Mouse (Mus musculus) testis, adult 2 months (tissue): ENCODE measurements at regions not wholly inside any gene's neighbourhood (a gene's known extent, or its start where the extent isn't known, plus 50 kb on each side); places are given as distances from the start of the nearest gene placed in this dataset.

Experiments
- CTCF ChIP-seq: fragments of 200-500 bp; IDR thresholded peaks from 2 replicates; pipeline ENCODE4 v1.5.1; 2012; ENCODE audit warnings: low read depth, mild to moderate bottlenecking, inconsistent platforms, low read length, moderate library complexity; ENCODE audit not compliant: control insufficient read depth, insufficient read depth, insufficient replicate concordance
- POLR2A ChIP-seq: fragments of 200-500 bp; IDR thresholded peaks from 2 replicates; pipeline ENCODE4 v1.6.1; 2012; ENCODE audit warnings: low read depth, mild to moderate bottlenecking, inconsistent platforms, low read length, moderate library complexity; ENCODE audit not compliant: control insufficient read depth

DNA sequence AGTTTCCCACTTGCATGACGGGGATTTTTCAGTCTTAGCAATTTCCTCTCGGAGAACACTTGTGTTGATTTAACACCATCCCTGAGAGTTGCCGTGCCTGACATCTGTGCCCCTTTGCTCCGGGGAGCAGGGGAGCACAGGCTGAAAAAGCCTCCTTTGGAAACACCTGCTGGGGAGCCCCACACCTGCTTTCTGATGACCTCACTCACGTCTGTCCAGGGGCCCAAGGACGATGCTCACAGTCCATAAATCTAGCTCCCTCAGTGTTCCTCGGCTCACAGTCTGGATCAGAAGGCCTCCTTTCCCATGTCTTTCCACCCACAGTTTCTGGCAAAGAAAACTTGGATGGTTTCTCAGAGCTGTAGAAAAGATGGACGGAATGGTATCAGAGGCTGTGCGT lies 208.7 kb downstream of the Pmp22 start:
- TF ChIP-seq POLR2A: no peak
- TF ChIP-seq CTCF: no peak
